Mouse (Mus musculus): ENCODE data around the gene Slc29a3.

GRCm38 (mm10) chr10:60689396-60689795 is 63.2 kb downstream of the Slc29a3 start:
- TF ChIP-seq CTCF (IDR thresholded peaks at IDR 0.05; ENCODE audit: low read depth) (no peak), EP300 (IDR thresholded peaks at IDR 0.05; ENCODE audit: low read depth) (no peak)
